Mouse (Mus musculus) neural tube, embryonic 11.5 days (tissue): ENCODE measurements around the gene Lsamp. TPM values are rescaled to one million over a fixed set of nuclear protein-coding genes. Genes with fewer than 3 reads are reported as not detected.

Experiments used
- ATAC-seq: fragments of 200-750 bp; cut with Nextera tagmentation; 2 replicates; pipeline ENCODE4 v1.8.0; 2017; ENCODE audit warnings: moderate number of reproducible peaks, mild to moderate bottlenecking, moderate TSS enrichment, moderate library complexity; ENCODE audit not compliant: insufficient read depth, low FRiP score, low TSS enrichment
- DNase-seq: peaks from one replicate; pipeline ENCODE4 v3.0.0-alpha.2; 2015; ENCODE audit warnings: low spot score
- H3K27ac ChIP-seq: fragments of 300-500 bp; sonication (generic); 2 replicates; pipeline ENCODE4 v1.5.1; 2014; ENCODE audit warnings: low read depth, mild to moderate bottlenecking, low read length
- H3K27me3 ChIP-seq: fragments of 300-500 bp; sonication (generic); 2 replicates; pipeline ENCODE4 v1.6.1; 2014; ENCODE audit warnings: mild to moderate bottlenecking, low read length, mixed read lengths; ENCODE audit not compliant: control insufficient read depth, insufficient read depth
- H3K36me3 ChIP-seq: fragments of 300-500 bp; sonication (generic); 2 replicates; pipeline ENCODE4 v1.6.1; 2014; ENCODE audit warnings: mild to moderate bottlenecking, low read length, moderate library complexity, mixed read lengths; ENCODE audit not compliant: control insufficient read depth, insufficient read depth
- H3K4me1 ChIP-seq: fragments of 300-500 bp; sonication (generic); 2 replicates; pipeline ENCODE4 v1.6.1; 2014; ENCODE audit warnings: low read length, mixed read lengths; ENCODE audit not compliant: control insufficient read depth, insufficient read depth
- H3K4me2 ChIP-seq: fragments of 300-500 bp; sonication (generic); 2 replicates; pipeline ENCODE4 v1.6.1; 2014; ENCODE audit warnings: low read depth, mild to moderate bottlenecking, moderate library complexity
- H3K4me3 ChIP-seq: fragments of 300-500 bp; sonication (generic); 2 replicates; pipeline ENCODE4 v1.5.1; 2014; ENCODE audit warnings: low read depth, low read length
- H3K9ac ChIP-seq: fragments of 300-500 bp; sonication (generic); 2 replicates; pipeline ENCODE4 v1.6.1; 2014; ENCODE audit warnings: mild to moderate bottlenecking, low read length
- H3K9me3 ChIP-seq: fragments of 300-500 bp; sonication (generic); 2 replicates; pipeline ENCODE4 v1.6.1; 2016; ENCODE audit warnings: low read length; ENCODE audit not compliant: control insufficient read depth
- WGBS: fragments of 180-500 bp; shearing (Covaris S2); extraction: QIAGEN DNeasy Blood & Tissue Kit; methylation state at CpG from one replicate; pipeline ENCODE4 v1.1.7; 2014; 5-methylcytosine and 5-hydroxymethylcytosine counted together
- polyA plus RNA-seq: library from polyadenylated mRNA; unstranded; fragments of >200 nt; fragmentation: Nextera tagmentation; extraction: Ambion mirVana; gene quantifications from 2 replicates; pipeline ENCODE4 v1.2.1, GENCODE M21; 2014

Lsamp gene
- polyA plus RNA-seq, 1 experiment from 2014 or later: 12.6 TPM

DNA sequence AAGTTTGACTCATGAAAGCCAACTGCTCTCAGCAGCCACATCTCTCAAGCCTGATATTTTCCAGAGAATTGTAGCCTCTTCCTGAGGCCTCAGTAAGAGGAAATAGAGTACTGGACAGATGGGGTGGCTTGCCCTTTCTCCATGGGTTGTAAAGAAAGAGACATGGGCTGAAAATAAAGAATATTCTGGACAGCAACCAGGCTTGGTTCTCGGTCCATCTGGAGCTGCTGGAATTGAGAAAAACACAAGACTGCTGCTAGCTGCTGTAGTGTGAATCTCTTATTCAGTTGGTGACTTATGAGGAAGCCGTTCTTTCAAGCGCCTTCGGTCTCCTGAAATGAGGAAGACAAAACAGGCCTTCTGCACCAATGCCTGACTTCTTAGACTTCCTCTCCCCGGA, 1954.1 kb downstream of the Lsamp start:
- WGBS: 96% methylated on average over 5 of the region's 5 CpGs
- Histone ChIP-seq H3K4me1 (no peaks in the 10 kb centered on the region), H3K4me3 (no peak overlapping the region), H3K27me3 (no peaks in the 10 kb centered on the region), H3K4me2 (no peak overlapping the region), H3K9ac (no peak overlapping the region), H3K27ac (no peak overlapping the region), H3K9me3 (no peaks in the 10 kb centered on the region), H3K36me3 (no peaks in the 10 kb centered on the region)
- DNase-seq (no peak), ATAC-seq (no peak)

DNA sequence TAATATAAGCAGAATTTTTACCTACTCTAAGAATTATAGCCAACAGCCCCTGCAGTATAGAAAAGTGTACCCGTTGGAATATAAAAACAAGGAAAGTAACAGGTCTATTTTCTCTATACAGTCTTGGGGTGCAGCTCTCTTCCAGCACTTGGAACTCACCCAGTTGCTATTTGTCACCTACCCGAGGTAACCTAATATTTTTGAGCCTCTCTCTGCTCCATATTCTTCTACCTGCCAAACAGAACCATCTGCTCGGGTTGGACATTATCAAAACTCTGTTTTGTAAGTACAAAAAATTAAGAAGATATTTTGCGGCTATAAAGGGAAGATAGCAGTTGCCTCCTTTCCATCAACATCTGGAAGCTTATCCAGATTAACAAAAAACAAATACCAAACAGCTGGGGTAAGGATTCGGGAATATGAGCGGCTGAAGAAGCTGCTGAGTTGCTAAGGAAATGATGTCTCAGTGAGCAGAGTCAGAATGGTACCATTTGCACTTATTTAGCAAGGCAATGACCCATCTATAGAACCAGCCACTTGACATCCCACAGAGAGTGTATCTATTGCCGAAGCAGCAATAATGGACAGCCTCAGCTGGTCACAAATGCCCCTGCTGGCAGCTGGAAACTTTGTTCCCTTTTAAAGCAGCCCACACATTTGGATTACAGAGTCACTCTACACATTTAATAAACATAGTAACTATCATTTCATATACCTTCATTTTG, 1957.6 kb downstream of the Lsamp start:
- DNase-seq: no peak
- Histone ChIP-seq H3K27ac (no peak overlapping the region), H3K36me3 (no peaks in the 10 kb centered on the region), H3K27me3 (no peaks in the 10 kb centered on the region), H3K9ac (no peak overlapping the region), H3K4me2 (no peak overlapping the region), H3K4me3 (no peak overlapping the region), H3K9me3 (no peaks in the 10 kb centered on the region), H3K4me1 (no peaks in the 10 kb centered on the region)
- WGBS: 78% methylated on average over 7 of the region's 7 CpGs
- no peak for ATAC-seq

DNA sequence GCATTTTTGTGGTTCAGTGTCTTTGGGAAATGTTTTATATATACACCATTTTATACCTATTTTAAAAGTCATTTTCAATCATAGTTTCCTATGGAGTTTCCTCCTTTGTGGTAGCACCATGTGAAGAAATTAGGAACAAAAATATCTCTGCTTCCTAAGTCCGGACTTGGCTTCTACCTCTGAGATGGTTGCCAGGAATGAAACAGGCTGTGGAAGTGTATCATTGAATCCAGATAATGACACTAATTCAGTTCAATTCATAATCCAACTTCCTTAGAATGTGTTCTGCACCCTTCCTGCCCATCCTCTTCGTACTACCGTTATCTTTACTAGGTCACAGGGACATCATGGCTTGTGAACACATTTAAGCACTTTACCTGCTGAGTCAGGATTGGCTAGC, 1973.7 kb downstream of the Lsamp start:
- H3K9ac ChIP-seq: no peak overlapping the region
- ATAC-seq: no peak
- no peaks in the 10 kb centered on the region for H3K36me3 ChIP-seq
- no peak overlapping the region for H3K27ac ChIP-seq
- WGBS: 97% methylated on average over 3 of the region's 3 CpGs
- no peaks in the 10 kb centered on the region for H3K4me1 ChIP-seq
- H3K4me3 ChIP-seq: no peak overlapping the region
- DNase-seq: no peak
- H3K27me3 ChIP-seq: no peaks in the 10 kb centered on the region
- H3K4me2 ChIP-seq: no peak overlapping the region
- H3K9me3 ChIP-seq: no peaks in the 10 kb centered on the region

DNA sequence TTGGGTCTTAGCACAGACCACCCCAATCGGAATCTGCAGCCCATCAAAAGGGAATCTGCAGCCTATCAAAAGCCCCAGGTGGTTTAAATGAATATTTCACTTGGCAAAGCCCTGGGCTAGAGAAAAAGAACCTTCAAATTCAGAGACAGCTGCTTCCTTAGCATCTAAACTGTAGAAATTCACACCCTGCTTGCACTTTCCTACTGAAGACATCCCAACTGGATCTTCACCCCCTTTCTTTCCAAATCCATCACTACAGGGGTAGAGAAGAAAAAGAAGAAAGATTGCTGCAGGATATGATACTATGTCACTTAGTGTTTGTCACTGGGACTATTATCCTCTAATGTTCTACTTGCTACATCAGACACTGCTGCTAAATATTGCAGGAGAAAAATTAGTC, 1981.5 kb downstream of the Lsamp start:
- no peak overlapping the region for H3K9ac ChIP-seq
- 61% methylated on average over 1 of the region's 1 CpGs for WGBS
- no peak overlapping the region for H3K4me3 ChIP-seq
- H3K9me3 ChIP-seq: no peaks in the 10 kb centered on the region
- no peaks in the 10 kb centered on the region for H3K4me1 ChIP-seq
- ATAC-seq: no peak
- no peaks in the 10 kb centered on the region for H3K36me3 ChIP-seq
- no peak overlapping the region for H3K27ac ChIP-seq
- DNase-seq: no peak
- H3K27me3 ChIP-seq: no peaks in the 10 kb centered on the region
- no peak overlapping the region for H3K4me2 ChIP-seq

DNA sequence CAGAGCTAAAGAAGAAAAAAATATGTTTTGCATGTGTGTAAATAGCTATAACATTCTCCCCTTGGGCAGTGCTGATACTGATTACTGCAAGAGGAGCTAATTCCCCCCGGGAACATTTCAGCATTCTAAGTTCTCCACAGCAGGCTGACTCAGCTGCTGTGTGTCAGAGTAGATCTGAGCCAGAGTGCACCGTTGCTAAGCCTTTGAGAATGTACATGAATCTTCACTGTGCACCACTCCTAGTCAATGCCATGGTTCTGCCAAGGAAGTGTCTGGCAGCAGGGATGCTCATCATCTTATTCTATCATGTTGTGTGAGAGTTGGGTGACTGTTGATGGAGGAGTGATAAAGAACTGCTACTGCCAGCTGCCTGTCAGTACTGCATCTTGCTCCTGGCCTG, 1985.1 kb downstream of the Lsamp start:
- H3K9ac ChIP-seq: no peak overlapping the region
- H3K27ac ChIP-seq: no peak overlapping the region
- DNase-seq (no peak), ATAC-seq (no peak)
- no peaks in the 10 kb centered on the region for H3K27me3 ChIP-seq
- H3K9me3 ChIP-seq: no peaks in the 10 kb centered on the region
- no peak overlapping the region for H3K4me2 ChIP-seq
- WGBS: 81% methylated on average over 2 of the region's 2 CpGs
- no peaks in the 10 kb centered on the region for H3K36me3 ChIP-seq
- no peak overlapping the region for H3K4me3 ChIP-seq
- no peaks in the 10 kb centered on the region for H3K4me1 ChIP-seq

DNA sequence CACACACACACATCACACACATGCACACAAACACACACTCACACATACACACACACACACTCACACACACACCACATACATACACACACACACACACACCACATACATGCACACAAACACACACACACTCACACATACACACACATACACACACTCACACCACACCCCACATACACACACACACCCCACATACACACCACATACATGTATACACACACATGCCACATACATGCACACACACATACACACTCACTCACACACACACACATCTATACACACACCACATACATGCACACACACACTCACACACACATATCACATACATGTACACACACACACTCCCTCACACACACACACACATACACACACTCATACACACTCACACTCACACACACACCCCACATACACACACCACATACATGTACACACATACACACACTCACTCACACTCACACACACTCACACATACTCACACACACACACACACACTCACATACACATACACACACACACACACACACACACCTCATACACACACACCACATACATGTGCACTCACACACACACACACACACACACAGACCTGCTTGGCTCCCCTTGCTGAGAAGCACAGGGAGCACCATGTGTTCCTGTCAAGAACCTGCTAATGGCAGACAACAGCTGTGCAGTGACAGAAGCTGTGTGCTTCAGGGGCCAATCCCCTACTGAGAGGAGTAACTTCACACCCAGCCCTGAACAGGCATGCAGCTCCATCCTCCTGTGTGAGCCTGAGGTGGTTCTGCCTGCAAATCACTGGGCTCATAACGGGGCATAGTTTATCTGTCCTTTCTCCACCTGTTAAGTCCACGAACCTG, 1990.9 kb downstream of the Lsamp start:
- Histone ChIP-seq H3K4me2 (no peak overlapping the region), H3K27me3 (no peaks in the 10 kb centered on the region), H3K9ac (no peak overlapping the region), H3K9me3 (no peaks in the 10 kb centered on the region), H3K4me3 (no peak overlapping the region), H3K27ac (no peak overlapping the region), H3K4me1 (no peaks in the 10 kb centered on the region), H3K36me3 (no peaks in the 10 kb centered on the region)
- ATAC-seq (no peak), DNase-seq (no peak)
- 63% methylated on average over 2 of the region's 2 CpGs for WGBS

DNA sequence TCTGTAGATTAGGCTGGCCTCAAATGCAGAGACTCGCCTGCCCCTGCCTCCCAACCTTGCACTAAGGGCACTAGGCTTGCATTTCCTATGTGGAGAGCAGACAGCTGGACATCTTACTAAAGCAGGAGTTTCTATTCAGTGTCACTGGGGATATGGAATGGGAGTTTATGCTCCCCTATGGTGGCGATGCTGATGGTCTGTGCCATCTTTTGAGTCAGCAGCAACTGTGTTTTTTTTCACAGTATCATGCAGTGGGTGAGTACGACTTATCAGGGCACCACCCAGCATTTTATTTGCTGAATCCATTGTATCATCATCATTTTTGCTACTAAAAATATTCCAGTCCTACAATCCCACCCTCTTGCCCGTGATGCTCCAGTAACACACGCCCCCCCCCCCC, 1992.7 kb downstream of the Lsamp start:
- Histone ChIP-seq H3K4me3 (no peak overlapping the region), H3K36me3 (no peaks in the 10 kb centered on the region), H3K4me2 (no peak overlapping the region), H3K9ac (no peak overlapping the region), H3K27me3 (no peaks in the 10 kb centered on the region), H3K4me1 (no peaks in the 10 kb centered on the region), H3K9me3 (no peaks in the 10 kb centered on the region), H3K27ac (no peak overlapping the region)
- ATAC-seq (no peak), DNase-seq (no peak)
- 74% methylated on average over 5 of the region's 5 CpGs for WGBS

DNA sequence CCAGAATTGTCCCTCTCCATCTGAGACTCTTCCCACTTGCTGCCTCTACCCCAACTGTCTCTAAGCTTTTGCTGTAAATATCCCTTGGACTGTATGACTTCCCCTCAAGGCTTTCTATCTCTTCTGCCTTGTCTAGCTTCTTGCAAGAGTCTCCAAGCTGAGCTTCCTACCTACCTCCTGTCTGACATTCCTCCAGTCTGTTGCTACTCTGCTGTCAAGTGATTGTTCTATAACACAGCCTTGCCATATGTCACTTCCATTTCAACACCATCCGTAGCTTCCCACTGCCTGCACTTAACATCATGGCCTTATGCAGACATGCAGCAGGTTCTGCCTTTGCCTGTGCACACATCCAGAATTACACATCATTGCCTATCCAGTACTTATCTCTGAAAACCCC, 2012.8 kb downstream of the Lsamp start:
- ATAC-seq (no peak), DNase-seq (no peak)
- Histone ChIP-seq H3K27me3 (no peaks in the 10 kb centered on the region), H3K4me2 (no peak overlapping the region), H3K27ac (no peak overlapping the region), H3K9ac (no peak overlapping the region), H3K36me3 (no peaks in the 10 kb centered on the region), H3K9me3 (no peaks in the 10 kb centered on the region), H3K4me3 (no peak overlapping the region), H3K4me1 (no peaks in the 10 kb centered on the region)
- 67% methylated on average over 1 of the region's 1 CpGs for WGBS

DNA sequence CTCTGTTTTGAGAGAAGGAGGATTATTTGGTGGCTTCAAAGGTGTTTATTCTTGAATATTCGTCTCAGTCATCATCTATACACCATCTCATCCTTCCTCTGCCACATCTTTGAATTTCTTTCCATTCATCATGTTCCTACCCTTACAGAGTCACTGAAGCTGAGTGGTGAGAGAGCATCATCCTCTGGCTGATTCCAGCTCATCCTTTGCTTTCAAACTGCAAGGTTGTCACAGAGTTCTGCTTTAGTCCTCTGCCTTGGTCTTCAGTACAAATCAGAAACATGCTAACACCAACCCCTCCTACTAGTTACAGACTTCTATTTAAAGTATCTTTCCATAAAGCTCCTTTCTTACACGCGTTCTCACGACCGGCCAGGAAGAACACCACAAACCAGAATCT, 2018.8 kb downstream of the Lsamp start:
- H3K4me3 ChIP-seq: no peak overlapping the region
- no peak overlapping the region for H3K9ac ChIP-seq
- no peaks in the 10 kb centered on the region for H3K9me3 ChIP-seq
- DNase-seq (no peak), ATAC-seq (no peak)
- H3K27me3 ChIP-seq: no peaks in the 10 kb centered on the region
- H3K36me3 ChIP-seq: no peaks in the 10 kb centered on the region
- no peak overlapping the region for H3K27ac ChIP-seq
- H3K4me2 ChIP-seq: no peak overlapping the region
- WGBS: 95% methylated on average over 5 of the region's 5 CpGs
- H3K4me1 ChIP-seq: no peaks in the 10 kb centered on the region
